Mouse (Mus musculus): Measurements from ENCODE around the gene Efcab14. TPM values are rescaled to one million over a fixed set of nuclear protein-coding genes. Genes with fewer than 3 reads are reported as not detected.
A peak's percentile ranks its signal among the peaks of the same experiment; 100 is the strongest.

Gene Efcab14
- total RNA-seq, 2 experiments from 2014 or later, result 36.7 to 38.9 TPM

GRCm38 (mm10) chr4:115767647-115768467 is 30.3 kb downstream of the Efcab14 start:
- intact Hi-C loops (cut with DNase I), result no loop called here
- DNase-seq, result no peak

DNA sequence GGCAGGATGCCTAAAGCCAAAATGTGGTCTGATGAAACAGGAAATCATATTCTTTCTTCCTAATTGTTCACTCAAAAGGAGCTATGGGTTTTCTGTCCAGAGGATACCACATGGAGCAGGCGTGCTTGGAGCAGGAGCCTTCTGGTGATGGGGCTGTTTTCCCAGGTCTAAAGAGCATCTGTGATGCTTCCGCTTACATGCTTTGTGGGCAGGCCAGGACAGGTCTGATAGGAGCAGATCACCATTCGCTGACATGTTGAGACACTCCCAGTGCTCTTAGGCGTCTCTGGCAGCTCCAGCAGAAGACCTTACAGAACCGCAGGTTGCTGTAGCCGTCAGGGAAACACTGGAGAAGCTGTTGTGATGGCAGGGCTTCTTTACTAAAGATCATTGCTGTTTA is 37.5 kb downstream of the Efcab14 start:
- intact Hi-C loops (cut with DNase I), result no loop called here
- no peak for DNase-seq

- no peak for DNase-seq
- intact Hi-C loops (cut with DNase I), result no loop called here
Observed at GRCm38 (mm10) chr4:115777627-115778026, 40.1 kb downstream of the Efcab14 start.

DNA sequence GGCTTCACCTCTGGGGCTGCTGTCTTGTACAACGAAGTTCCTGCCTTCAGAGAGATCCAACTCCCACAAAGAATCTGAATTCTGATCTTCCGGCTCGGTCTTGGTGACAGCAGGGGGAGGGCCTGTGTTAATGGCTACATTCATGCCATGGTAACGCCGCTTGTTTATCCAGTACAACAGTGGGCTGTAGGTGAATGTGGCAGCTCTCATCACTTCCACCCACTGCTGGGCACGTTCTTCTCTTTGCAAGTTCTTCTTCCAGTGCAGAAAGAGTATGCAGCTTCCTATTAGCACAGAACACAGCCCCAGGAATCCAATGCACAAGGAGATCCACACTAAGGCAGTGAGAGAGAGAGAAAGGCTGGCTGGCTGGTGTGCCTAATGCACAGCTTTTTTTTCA is 42.7 kb downstream of the Efcab14 start:
- intact Hi-C loops (cut with DNase I), result no loop called here
- DNase-seq, result no peak

DNA sequence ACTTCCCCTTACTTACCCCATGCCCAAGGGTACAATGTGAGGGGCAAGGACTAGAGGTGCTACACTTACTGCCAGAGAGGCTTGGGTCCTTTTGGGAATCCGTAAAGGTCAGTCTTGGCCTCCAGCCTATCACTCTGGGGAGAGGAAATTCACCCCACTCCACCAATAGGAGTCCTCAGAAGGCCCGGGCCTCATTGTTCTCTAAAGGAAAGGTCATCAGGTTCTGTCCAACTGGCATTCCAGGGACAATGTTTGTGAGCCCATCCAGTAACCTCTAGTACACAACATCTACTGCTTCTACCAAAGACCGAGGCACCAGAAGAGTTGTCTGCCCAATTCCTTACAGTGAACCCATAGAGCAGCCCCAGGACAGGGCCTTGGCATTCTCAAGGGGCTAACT is 43.4 kb downstream of the Efcab14 start, which contains the start of gene Tex38:
TSS of gene Tex38 (minus strand) at position 101 of the 400 bp plus-strand sequence.
- no peak for DNase-seq
- intact Hi-C loops (cut with DNase I), result no loop called here

DNA sequence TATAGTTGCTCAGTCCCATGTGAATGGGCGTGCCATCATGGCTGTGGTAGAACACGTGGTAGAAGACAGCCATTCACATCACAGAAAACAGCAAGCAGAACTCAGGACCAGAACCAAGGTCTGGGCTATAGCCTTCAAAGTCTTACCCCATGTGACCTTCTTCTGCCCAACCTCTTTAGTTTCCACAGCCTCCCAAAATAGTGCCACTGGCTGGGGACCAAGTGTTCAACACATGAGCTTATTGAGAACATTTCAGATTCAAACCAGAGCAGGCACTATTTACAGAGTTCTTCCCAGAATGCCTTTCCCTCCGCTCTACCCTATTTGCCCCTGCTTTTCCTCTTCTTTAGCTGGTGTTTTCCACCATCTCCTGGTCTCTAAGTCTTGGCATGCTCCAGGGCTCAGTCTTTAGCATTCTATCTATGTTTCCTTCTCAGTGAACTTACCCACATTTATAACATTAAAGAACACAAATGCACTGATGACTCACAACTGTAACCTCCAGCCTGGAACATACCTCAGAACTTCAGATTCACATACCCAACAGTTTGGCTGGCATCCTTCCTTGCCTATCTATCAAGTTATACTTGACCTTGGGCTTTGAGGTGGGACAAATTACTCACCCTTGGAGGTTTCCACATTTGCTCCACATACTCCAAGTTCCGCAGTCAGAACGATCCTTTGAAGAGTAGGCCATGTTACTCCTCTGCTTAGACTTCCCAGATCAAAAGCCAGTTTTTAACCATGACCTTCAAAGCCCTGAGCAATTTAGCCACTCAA is 44.7 kb downstream of the Efcab14 start:
- peak in 1 of 2 experiments; percentile 14 for DNase-seq
- intact Hi-C loops (cut with DNase I), result no loop called here

DNA sequence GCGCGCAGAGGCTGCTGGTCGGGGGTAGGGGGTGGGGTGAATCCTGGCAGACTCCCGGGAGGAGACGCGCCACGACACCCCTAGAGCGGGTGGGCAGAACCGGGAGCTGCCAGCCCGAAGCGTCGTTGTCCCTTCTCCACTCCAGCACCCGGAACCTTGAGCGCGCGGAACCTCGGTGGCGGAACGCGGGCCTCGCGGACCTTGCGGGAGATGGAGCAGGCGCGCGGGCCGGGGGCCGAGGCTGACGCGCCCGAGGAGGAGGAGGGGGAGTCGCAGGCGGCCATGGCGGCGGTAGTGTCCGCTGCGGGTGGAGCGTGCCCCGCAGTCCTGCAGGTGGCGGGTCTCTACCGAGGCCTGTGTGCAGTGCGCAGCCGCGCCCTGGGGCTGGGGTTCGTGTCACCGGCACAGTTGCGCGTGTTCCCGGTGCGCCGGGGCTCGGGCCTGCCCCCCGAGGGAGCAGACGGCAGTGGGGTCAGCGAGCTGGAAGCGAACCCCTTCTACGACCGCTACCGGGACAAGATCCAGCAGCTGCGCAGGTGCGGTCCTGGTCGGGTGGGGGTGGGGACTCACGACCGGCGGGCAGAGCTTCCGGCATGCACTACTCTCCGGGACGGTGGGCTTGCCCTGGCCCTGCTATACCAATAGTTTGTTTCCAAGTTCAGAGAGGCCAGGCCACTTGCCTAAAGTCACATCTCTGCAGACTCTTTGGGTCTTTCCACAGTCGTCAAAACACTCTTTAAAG is 47.4 kb downstream of the Efcab14 start, which contains the start of gene Atpaf1:
TSS of gene Atpaf1 (plus strand) at position 44 of the 742 bp plus-strand sequence.
- peak; percentile 82 to 86 for DNase-seq
- intact Hi-C loops (cut with DNase I), result no loop called here

DNA sequence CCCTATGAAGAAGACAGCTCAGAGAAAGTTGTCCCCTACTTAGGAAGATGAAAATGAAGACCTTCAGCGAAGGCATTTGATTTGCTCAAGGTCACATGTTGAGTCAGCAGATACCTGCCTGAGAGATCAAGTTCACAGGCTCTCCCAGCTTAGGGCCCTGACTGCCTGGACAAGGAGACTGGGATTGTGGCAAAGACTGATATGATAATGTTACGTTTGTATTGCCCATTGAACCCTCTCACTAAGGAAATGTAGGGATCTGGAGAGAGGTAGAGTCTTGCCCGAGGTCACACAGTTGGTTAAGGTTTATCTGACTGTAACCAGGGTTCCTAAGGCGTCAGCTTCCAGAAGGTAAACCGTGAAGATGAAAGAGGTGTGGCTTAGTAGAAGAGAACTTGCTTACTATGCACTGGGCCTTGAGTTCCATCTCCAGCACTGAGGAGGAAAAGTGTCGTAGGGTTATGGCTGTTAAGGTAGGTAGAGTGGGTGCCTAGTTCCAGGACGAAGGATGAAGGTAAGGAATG is 48.0 kb downstream of the Efcab14 start:
- intact Hi-C loops (cut with DNase I), result no loop called here

GRCm38 (mm10) chr4:115790864-115791263 is 53.3 kb downstream of the Efcab14 start:
- no peak for DNase-seq
- intact Hi-C loops (cut with DNase I), result no loop called here

More for the DNA sequence above, 48.0 kb downstream of the Efcab14 start:
- no peak for DNase-seq

DNA sequence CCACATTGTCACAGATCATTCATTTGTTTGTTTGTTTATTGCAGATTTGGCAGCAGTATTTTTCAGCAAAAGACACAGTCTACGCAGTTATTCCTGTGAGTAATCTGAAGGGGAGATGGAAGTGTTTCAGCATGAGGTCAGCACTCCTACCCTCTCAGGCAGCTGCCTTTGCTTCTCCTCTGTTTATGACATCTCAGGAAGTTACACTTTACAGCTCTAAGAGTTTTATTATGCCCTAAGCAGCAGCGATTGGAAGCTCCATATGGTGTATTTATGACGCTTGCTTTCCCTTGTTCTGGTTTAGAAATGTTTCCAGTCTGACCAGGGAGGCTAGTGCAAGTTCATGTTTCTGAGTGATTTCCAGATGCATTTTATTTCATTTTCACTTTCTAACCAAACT is 57.8 kb downstream of the Efcab14 start:
- intact Hi-C loops (cut with DNase I), result no loop called here
- DNase-seq, result no peak

- no peak for DNase-seq
- intact Hi-C loops (cut with DNase I), result no loop called here
Observed at GRCm38 (mm10) chr4:115799981-115800380, 62.4 kb downstream of the Efcab14 start.

DNA sequence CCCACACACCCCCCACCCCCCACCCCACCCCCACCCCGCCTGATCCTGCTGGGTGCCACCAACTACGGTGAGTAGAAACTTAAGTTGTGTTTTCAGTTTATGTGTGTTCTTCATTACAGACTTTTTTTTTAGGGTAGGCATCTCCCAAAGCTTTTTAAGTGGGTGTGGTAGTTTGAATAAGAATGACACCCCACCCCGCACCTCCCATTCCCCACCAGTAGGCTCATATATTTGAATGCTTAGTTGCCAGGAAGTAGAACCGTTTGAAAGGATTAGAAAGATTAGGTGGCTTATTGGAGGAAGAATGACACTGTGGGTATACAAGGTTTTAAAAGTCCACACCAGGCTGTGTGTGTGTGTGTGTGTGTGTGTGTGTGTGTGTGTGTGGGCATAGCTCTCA is 74.8 kb downstream of the Efcab14 start:
- intact Hi-C loops (cut with DNase I), result no loop called here
- no peak for DNase-seq

DNA sequence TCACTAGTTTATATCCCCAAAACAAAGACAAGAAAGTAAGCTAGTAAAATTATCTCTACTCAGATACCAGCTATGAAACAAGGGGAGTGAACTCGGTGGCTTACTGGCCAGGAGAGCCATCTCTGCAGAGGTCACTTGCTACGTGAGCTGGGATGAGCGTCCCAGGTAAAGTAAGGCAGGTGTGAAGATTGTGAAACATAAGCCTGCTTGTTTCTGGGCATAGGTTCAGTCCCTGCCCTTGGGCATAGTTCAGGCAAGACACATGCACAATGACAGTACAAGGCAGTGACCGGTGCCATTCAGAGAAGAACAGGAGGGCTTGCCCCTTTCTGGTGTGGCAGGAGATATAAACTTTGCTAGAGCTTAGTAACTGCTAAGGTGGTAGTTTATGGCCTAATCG is 78.1 kb downstream of the Efcab14 start:
- intact Hi-C loops (cut with DNase I), result no loop called here
- no peak for DNase-seq

DNA sequence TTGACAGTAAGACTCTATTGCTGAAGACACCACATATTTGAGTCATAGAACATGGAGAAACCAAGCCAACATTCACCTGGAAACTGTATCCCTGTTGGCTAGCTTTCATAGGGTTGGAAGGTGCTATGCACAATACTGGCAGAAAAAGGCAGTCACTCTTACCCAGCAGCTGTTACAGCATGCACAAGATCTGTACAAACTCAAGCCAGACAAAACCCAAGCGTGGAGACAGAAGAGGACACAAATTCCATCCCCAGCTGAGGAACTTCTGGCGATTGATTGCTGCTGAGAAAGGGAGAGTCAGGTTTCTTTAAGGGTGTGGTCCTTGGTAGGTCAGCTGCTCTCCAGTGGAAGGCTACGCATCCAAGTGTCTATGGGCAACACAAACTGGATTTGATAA is 82.7 kb downstream of the Efcab14 start:
- intact Hi-C loops (cut with DNase I), result no loop called here
- no peak for DNase-seq

DNA sequence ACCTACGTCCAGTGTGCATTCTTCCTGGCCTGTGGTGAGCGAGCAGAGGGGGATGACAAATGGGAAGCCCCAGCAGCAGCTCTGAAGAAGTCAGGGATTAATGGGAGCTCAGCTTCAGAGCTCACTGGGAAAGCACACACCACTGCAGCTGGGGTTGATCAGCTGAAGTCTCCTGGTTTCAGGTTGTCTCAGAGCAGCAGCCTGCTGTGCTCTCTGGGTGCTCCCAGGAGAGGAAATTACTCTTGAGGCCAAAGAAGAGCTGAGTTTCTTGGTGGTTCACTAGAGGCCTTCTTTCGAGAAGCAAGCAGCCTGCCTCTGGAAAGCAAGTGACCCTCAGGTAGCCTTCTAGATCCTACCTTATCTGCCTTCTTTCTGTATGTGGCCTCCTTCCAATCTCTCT is 83.4 kb downstream of the Efcab14 start:
- intact Hi-C loops (cut with DNase I), result no loop called here

DNA sequence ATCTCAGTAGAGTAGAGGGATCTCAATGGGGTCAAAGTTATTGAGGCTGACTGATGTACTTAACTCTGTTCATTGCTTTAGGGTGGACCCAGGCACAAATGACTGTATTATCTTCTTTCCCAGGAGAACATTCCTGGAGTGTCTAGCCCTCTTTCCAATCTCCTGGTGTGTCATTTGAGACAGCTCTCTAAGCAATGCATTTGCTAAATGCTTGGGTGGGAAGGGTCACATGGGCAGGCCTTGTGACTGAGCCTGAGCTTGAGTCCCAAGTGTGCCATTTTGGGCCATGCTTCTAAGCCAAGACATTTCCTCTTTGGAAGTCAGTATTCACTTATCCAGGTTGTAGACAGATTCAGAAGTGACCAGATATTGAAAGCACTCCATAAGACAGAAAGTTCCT is 83.9 kb downstream of the Efcab14 start:
- DNase-seq, result no peak
- intact Hi-C loops (cut with DNase I), result no loop called here

More for the DNA sequence above, 83.4 kb downstream of the Efcab14 start:
- no peak for DNase-seq

GRCm38 (mm10) chr4:115821928-115822327 is 84.4 kb downstream of the Efcab14 start:
- intact Hi-C loops (cut with DNase I), result no loop called here
- DNase-seq, result peak; percentile 33 to 54

DNA sequence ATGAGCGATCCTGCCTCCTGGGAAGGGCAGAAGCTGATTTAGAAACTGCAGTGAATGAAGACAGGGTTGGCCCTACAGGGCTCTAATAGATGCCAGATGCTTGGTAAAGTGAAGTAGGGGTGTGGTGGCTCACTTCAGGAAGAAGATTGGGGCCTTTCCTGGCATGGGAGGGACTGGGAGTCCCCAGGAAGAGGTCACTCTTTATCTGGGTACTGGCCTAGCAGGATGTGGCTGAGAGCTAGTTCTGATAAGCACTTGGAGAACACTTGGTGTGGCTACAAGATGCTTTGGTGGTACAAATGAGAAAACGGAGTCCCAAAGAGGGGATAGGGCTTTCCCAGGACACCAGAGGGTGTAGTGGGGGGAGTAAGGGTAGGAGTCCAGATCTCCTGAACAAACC is 86.6 kb downstream of the Efcab14 start:
- intact Hi-C loops (cut with DNase I), result no loop called here
- no peak for DNase-seq

GRCm38 (mm10) chr4:115825271-115825670 is 87.7 kb downstream of the Efcab14 start:
- DNase-seq, result no peak
- intact Hi-C loops (cut with DNase I), result loop anchor here (5.0 kb wide), 1 partner anchor 88 kb away; the partner anchor contains the start of gene Efcab14
